Mouse (Mus musculus) macrophage (primary cell): ENCODE data around the gene Asb1. TPM values are rescaled to one million over a fixed set of nuclear protein-coding genes. Genes with fewer than 3 reads are reported as not detected.

Source experiments
- H3K27ac ChIP-seq: fragments of 350-480 bp; formaldehyde crosslinking; 2 replicates; pipeline ENCODE4 v1.9.0; 2021
- H3K36me3 ChIP-seq: fragments of 350-480 bp; formaldehyde crosslinking; 2 replicates; pipeline ENCODE4 v1.9.0; 2021; ENCODE audit errors: inconsistent target
- H3K4me3 ChIP-seq: fragments of 350-480 bp; formaldehyde crosslinking; 2 replicates; pipeline ENCODE4 v1.9.0; 2021; ENCODE audit errors: inconsistent target
- H3K79me2 ChIP-seq: fragments of 350-480 bp; formaldehyde crosslinking; 2 replicates; pipeline ENCODE4 v1.9.0; 2021; ENCODE audit errors: inconsistent target
- WGBS: methylation state at CpG from one replicate; pipeline ENCODE4 v1.1.7; 2026; ENCODE audit warnings: inconsistent platforms; ENCODE audit not compliant: missing documents; 5-methylcytosine and 5-hydroxymethylcytosine counted together
- polyA plus RNA-seq: library from polyadenylated mRNA; stranded (reverse); fragments of 250-400 nt; gene quantifications from 3 replicates; pipeline ENCODE4 v1.2.4, GENCODE M21; 2018; ENCODE audit warnings: inconsistent platforms

The Asb1 gene
- polyA plus RNA-seq, 1 experiment from 2014 or later, result 2.5 TPM

GRCm38 (mm10) chr1:91533961-91534723 is 6.2 kb upstream of the Asb1 start:
- 80% methylated on average over 19 of the region's 19 CpGs for WGBS
- no peaks in the 10 kb centered on the region for H3K36me3 ChIP-seq
- no peak overlapping the region for H3K4me3 ChIP-seq
- no peaks in the 10 kb centered on the region for H3K79me2 ChIP-seq
- no peak overlapping the region for H3K27ac ChIP-seq

- H3K36me3 ChIP-seq, result no peaks in the 10 kb centered on the region
- H3K4me3 ChIP-seq, result no peak overlapping the region
- H3K27ac ChIP-seq, result no peak overlapping the region
- peaks cover 18% of the 10 kb centered on the region; the same call in 1 of the 2 replicates for H3K79me2 ChIP-seq
- WGBS, result 81% methylated on average over 18 of the region's 22 CpGs
These were observed 2.4 kb upstream of the Asb1 start for GRCm38 (mm10) chr1:91537786-91538569.

GRCm38 (mm10) chr1:91538570-91538929 is 1.8 kb upstream of the Asb1 start:
- no peak overlapping the region for H3K4me3 ChIP-seq
- WGBS, result 100% methylated on average over 1 of the region's 1 CpGs
- no peak overlapping the region for H3K27ac ChIP-seq

DNA sequence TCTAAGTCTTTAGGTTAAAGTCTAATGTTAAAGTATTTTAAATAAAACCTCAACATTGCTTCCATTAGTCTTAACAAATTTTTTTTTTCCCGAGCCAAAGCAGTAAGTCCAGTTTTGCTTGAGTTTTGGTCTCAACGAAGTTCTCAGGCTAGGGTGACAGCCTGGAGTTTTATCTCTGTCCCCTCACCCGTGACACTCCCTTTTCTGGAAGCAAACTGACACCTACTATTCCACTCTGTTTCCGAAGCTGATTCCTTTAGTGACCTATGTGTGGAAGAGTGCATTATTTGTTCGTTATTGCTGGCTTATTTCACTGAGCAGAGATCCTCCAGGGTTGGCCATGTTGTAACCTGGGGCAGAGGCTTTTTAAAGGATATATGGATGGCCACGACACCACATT is 1.1 kb upstream of the Asb1 start:
- 48% methylated on average over 5 of the region's 6 CpGs for WGBS
- no peak overlapping the region for H3K27ac ChIP-seq
- H3K79me2 ChIP-seq, result peaks cover 18% of the 10 kb centered on the region; the same call in 1 of the 2 replicates
- no peak overlapping the region for H3K4me3 ChIP-seq
- H3K36me3 ChIP-seq, result no peaks in the 10 kb centered on the region

More at GRCm38 (mm10) chr1:91538570-91538929, 1.8 kb upstream of the Asb1 start:
- H3K79me2 ChIP-seq, result peaks cover 18% of the 10 kb centered on the region; the same call in 1 of the 2 replicates
- no peaks in the 10 kb centered on the region for H3K36me3 ChIP-seq

DNA sequence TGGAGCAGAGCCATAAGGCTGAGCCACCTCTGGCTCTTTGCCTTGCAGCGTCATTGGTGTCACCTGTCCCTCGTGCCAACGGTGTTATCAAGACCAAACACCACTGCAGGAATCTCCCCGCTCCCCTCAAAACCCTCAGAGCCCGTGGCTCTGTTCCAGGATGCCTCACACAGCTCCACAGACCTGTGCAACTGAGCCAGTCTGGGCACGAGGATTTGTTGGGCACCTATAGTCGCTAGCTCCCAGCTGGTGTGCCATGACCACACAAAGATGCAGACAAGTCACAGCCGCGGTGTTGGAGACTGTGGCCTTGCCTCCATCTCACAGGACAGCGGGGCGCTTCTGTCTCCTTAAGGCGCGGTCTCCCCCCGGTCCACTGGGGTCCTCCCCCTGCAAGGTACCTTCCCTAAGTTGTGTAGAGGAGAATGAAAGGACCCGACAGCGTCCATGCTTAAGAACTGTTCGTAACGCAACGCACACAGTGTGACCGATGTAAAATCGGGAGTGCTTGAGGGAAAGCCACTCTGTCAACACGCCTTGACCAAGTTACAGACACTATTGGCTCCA is 557 bp upstream of the Asb1 start:
- H3K4me3 ChIP-seq, result peak overlapping the region; percentile 66
- H3K36me3 ChIP-seq, result no peaks in the 10 kb centered on the region
- WGBS, result 3% methylated on average over 22 of the region's 22 CpGs
- peaks cover 18% of the 10 kb centered on the region; the same call in 1 of the 2 replicates for H3K79me2 ChIP-seq
- peak overlapping the region; percentile 10; the same call in 1 of the 2 replicates for H3K27ac ChIP-seq

- H3K27ac ChIP-seq, result no peak overlapping the region
- 25% methylated on average over 15 of the region's 15 CpGs for WGBS
- peak overlapping the region; percentile 66 for H3K4me3 ChIP-seq
- peaks cover 7% of the 10 kb centered on the region for H3K36me3 ChIP-seq
- H3K79me2 ChIP-seq, result peaks cover 18% of the 10 kb centered on the region; the same call in 1 of the 2 replicates
These were observed 773 bp downstream of the Asb1 start for GRCm38 (mm10) chr1:91541042-91541592.

GRCm38 (mm10) chr1:91543974-91544373 is 3.6 kb downstream of the Asb1 start:
- peaks cover 18% of the 10 kb centered on the region; the same call in 1 of the 2 replicates for H3K79me2 ChIP-seq
- H3K27ac ChIP-seq, result no peak overlapping the region
- no peak overlapping the region for H3K4me3 ChIP-seq
- WGBS, result 98% methylated on average over 4 of the region's 4 CpGs
- H3K36me3 ChIP-seq, result peaks cover 22% of the 10 kb centered on the region

GRCm38 (mm10) chr1:91545226-91545625 is 4.9 kb downstream of the Asb1 start:
- Histone ChIP-seq H3K4me3 (no peak overlapping the region), H3K27ac (no peak overlapping the region), H3K79me2 (peaks cover 18% of the 10 kb centered on the region; the same call in 1 of the 2 replicates), H3K36me3 (peaks cover 22% of the 10 kb centered on the region)
- 82% methylated on average over 1 of the region's 1 CpGs for WGBS

DNA sequence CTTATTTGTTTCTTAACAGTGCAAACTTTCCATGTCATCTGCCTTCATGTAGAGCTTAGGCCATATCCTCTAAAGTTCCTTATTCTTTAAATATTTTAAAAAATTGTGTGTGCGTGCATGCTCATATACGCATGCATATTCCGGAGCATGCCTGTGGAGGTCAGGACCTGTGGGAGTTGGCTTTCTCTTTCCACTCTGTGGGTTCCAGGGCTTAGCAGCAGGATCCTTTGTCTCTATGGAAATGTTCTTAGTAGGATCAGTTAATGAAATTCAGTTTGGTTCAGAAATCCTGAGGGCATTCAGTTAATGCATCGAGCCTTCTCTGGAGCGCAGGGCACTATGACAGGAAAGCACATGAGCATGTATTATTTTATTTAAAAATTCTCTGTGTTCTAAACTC is 7.2 kb downstream of the Asb1 start:
- Histone ChIP-seq H3K36me3 (peaks cover 32% of the 10 kb centered on the region), H3K4me3 (no peak overlapping the region), H3K27ac (no peak overlapping the region), H3K79me2 (peaks cover 2% of the 10 kb centered on the region; the same call in 1 of the 2 replicates)
- WGBS, result 98% methylated on average over 5 of the region's 5 CpGs

DNA sequence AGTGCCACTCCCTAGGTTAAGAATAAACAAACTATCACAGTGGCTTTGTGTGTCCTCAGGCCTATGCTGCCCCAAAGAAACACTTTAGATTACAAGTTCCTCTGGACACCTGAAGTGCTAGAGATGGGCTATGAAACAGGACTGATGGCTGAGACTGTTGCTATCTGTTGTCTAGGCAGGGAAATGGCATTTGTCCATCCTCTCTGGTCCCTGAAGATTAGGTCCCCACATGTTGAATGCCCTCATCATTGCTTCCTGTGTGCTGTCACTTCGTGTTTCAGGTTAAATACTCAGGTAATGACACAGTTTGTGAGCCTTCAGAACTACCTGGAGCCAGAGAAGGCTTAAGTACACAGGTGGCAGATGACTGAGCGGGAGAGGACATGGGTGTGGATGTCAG is 8.7 kb downstream of the Asb1 start:
- no peak overlapping the region for H3K27ac ChIP-seq

DNA sequence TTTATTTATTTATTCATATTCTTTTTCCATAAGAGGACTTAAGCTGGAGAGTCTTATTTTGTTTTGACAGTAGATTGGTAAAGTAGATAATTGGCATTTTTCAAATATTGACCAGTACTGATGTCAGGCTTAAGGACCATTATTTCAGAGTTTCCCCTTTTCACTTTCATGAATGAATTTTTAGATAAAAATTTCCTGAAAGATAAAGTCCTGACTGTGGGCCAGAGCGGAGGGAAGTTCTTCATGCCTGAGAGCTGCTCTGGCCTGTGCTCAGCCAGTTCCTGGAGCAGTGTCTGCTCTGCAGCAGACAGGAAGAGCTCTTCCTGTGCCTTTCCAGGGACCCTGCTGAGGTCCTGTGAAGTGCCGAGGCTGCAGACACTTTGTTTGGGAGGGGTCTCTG is 16.8 kb downstream of the Asb1 start:
- Histone ChIP-seq H3K79me2 (no peaks in the 10 kb centered on the region), H3K27ac (no peak overlapping the region), H3K36me3 (peaks cover 23% of the 10 kb centered on the region; the same call in 1 of the 2 replicates), H3K4me3 (no peak overlapping the region)
- WGBS, result 80% methylated on average over 2 of the region's 2 CpGs

More for the DNA sequence above, 8.7 kb downstream of the Asb1 start:
- WGBS, result 82% methylated on average over 2 of the region's 2 CpGs
- Histone ChIP-seq H3K79me2 (no peaks in the 10 kb centered on the region), H3K36me3 (peaks cover 37% of the 10 kb centered on the region), H3K4me3 (no peak overlapping the region)

- H3K27ac ChIP-seq, result no peak overlapping the region
- no peaks in the 10 kb centered on the region for H3K79me2 ChIP-seq
- H3K36me3 ChIP-seq, result no peaks in the 10 kb centered on the region
- H3K4me3 ChIP-seq, result no peak overlapping the region
- 87% methylated on average over 6 of the region's 6 CpGs for WGBS
These were observed 20.9 kb downstream of the Asb1 start for GRCm38 (mm10) chr1:91561226-91561625.

DNA sequence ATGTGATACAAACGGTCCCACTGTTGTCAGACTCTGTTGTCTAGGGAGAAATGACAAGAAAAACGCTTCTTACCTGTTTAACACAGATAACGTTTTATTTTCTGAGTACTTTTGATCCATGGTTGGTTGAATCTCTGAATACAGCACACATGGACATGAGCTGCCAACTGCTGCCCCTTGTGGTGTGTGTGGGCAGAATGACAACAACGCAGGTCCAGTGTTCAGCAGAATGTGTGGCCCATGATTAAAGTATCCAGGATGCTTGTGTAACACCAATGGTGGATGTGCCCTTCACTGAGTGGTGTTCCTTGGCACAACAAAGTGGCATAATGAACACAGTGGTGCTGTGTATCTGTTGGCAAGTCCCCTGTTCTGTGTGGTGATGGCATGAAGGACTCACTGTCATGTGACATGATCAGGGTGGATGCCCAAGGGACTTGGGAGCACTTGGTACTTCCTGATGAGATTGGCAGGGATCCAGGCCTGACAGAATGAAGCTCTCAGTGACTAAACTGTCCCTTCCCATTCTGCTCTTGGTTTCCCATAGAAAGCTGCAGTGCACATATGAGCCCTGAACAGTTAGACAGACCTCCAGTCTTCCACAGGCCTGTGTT is 22.7 kb downstream of the Asb1 start:
- Histone ChIP-seq H3K27ac (no peak overlapping the region), H3K79me2 (no peaks in the 10 kb centered on the region), H3K36me3 (no peaks in the 10 kb centered on the region), H3K4me3 (no peak overlapping the region)
- WGBS, result 92% methylated on average over 4 of the region's 4 CpGs

DNA sequence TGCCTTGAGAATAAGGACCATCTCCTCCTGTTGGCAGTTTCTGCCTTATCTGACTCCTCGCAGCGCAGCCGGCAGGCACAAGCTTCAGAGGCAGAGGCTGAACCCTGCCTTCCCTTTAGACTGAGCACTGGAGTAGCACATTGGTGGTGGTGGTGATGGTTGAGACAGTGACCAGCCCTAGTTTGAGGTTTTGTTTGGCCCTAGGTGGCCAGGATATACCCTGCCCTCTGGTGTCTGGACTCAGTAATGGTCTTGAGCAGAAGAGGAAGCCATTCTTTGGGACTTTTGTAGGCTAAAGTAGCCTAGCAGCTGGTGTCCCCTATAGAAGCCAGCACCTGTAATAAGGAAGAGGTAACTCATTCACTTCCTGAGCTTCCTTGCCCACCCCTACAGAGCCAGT is 23.7 kb downstream of the Asb1 start:
- Histone ChIP-seq H3K27ac (no peak overlapping the region), H3K36me3 (no peaks in the 10 kb centered on the region), H3K79me2 (no peaks in the 10 kb centered on the region), H3K4me3 (no peak overlapping the region)
- 76% methylated on average over 3 of the region's 3 CpGs for WGBS
